Mouse (Mus musculus) heart, adult 11 months (tissue): ENCODE measurements around the gene Anapc7.
"Not testable (repeated sequence)": the region's sequence is repeated elsewhere in the genome, so short reads cannot be mapped to it uniquely, and the experiment has no call there.

Experiments used
- DNase-seq: peaks from one replicate; pipeline ENCODE4 v3.0.0; 2022

The Anapc7 gene

GRCm38 (mm10) chr5:122453188-122453587, 31.7 kb downstream of the Anapc7 start:
- no peak for DNase-seq

GRCm38 (mm10) chr5:122454442-122454841, 32.9 kb downstream of the Anapc7 start:
- DNase-seq: peak; percentile 87

- peak; percentile 90 for DNase-seq
Observed at GRCm38 (mm10) chr5:122454883-122455282, 33.4 kb downstream of the Anapc7 start.

- DNase-seq: peak; percentile 90
Observed at GRCm38 (mm10) chr5:122455584-122455983, 34.1 kb downstream of the Anapc7 start.

GRCm38 (mm10) chr5:122457054-122457453, 35.6 kb downstream of the Anapc7 start:
- peak; percentile 86 for DNase-seq

GRCm38 (mm10) chr5:122458066-122458465, 36.6 kb downstream of the Anapc7 start:
- DNase-seq: peak; percentile 89

- no peak for DNase-seq
Observed at GRCm38 (mm10) chr5:122459335-122459734, 37.8 kb downstream of the Anapc7 start.

GRCm38 (mm10) chr5:122460656-122461055, 39.2 kb downstream of the Anapc7 start:
- DNase-seq: peak; percentile 91

GRCm38 (mm10) chr5:122461431-122461830, 39.9 kb downstream of the Anapc7 start:
- DNase-seq: peak; percentile 92

- DNase-seq: no peak
Observed at GRCm38 (mm10) chr5:122471658-122472057, 50.2 kb downstream of the Anapc7 start.

GRCm38 (mm10) chr5:122474643-122475363, 53.3 kb downstream of the Anapc7 start:
- no peak for DNase-seq

- DNase-seq: peak; percentile 73
Observed at GRCm38 (mm10) chr5:122476078-122476477, 54.6 kb downstream of the Anapc7 start.

- DNase-seq: peak; percentile 85
Observed at GRCm38 (mm10) chr5:122477492-122477891, 56.0 kb downstream of the Anapc7 start.

GRCm38 (mm10) chr5:122479131-122479530, 57.6 kb downstream of the Anapc7 start:
- peak; percentile 70 for DNase-seq

GRCm38 (mm10) chr5:122481844-122482243, 60.4 kb downstream of the Anapc7 start:
- DNase-seq: peak; percentile 96

GRCm38 (mm10) chr5:122482733-122483391, 61.4 kb downstream of the Anapc7 start:
- DNase-seq: no peak

- DNase-seq: not testable (repeated sequence)
Observed at GRCm38 (mm10) chr5:122486243-122486642, 64.8 kb downstream of the Anapc7 start.

GRCm38 (mm10) chr5:122487825-122488224, 66.3 kb downstream of the Anapc7 start:
- DNase-seq: no peak

GRCm38 (mm10) chr5:122490148-122490547, 68.7 kb downstream of the Anapc7 start:
- DNase-seq: no peak

- DNase-seq: peak; percentile 53
Observed at GRCm38 (mm10) chr5:122491385-122491784, 69.9 kb downstream of the Anapc7 start.

- DNase-seq: peak; percentile 71
Observed at GRCm38 (mm10) chr5:122493035-122493434, 71.5 kb downstream of the Anapc7 start.

GRCm38 (mm10) chr5:122494449-122494848, 73.0 kb downstream of the Anapc7 start:
- peak; percentile 63 for DNase-seq
